Mouse (Mus musculus) frontal cortex, postnatal 25 days (tissue): ENCODE data around the gene Snrpd2.
A peak's percentile ranks its signal among the peaks of the same experiment; 100 is the strongest.

ENCODE experiments used
- DNase-seq, 2 experiments: peaks; one replicate each; pipeline ENCODE4 v3.0.0; 2022; ENCODE audit warnings: low spot score in 2 of 2

The Snrpd2 gene

DNA sequence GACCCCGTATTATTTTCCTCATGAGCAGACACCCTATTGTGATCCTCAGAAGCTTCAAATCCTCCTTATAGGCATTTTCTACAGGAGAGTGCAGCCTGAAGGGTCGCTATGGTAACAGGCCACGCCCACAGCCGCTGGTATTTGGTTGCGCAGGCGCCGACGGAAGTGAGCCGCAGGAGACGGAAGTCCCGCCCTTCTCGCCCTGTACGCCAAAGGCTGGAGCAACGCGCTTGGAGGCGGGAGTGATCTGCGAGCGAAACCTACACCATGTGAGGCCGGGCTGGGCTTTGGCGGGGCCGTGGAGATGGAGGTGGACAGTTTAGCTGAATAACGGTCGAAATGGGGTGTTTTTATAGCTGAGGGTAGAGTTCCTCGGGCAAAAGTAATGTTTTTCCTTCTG lies at the start of gene Snrpd2:
Snrpd2 (plus strand) TSS at position 97 of the 400 bp plus-strand sequence.
- DNase-seq, result peak; percentile 92 to 94

GRCm38 (mm10) chr7:19100290-19100689 lies 49.2 kb upstream of the Snrpd2 start:
- no peak for DNase-seq

GRCm38 (mm10) chr7:19103741-19104140 lies 45.8 kb upstream of the Snrpd2 start:
- no peak for DNase-seq

- DNase-seq, result no peak
These were observed 45.0 kb upstream of the Snrpd2 start for GRCm38 (mm10) chr7:19104486-19104885.

GRCm38 (mm10) chr7:19107436-19107835 lies 42.1 kb upstream of the Snrpd2 start:
- DNase-seq, result no peak

DNA sequence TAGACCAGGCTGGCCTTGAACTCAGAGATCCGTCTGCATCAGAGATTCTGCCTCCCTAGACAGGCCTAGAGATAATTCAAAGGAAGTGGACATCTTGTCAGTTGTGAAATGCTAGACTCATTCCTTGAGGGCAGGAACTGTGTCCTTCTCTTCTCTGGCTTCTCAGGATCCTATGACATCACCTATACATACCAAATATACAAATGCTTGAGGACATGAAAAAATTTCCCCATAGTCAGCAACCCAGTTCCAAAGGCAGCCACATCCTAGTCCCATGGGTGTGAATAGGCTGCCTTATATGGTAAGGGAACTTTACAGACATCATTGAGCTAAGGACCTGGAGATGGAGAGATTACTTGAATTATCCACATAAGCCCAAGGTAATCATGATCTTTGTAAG lies 40.0 kb upstream of the Snrpd2 start:
- no peak for DNase-seq

DNA sequence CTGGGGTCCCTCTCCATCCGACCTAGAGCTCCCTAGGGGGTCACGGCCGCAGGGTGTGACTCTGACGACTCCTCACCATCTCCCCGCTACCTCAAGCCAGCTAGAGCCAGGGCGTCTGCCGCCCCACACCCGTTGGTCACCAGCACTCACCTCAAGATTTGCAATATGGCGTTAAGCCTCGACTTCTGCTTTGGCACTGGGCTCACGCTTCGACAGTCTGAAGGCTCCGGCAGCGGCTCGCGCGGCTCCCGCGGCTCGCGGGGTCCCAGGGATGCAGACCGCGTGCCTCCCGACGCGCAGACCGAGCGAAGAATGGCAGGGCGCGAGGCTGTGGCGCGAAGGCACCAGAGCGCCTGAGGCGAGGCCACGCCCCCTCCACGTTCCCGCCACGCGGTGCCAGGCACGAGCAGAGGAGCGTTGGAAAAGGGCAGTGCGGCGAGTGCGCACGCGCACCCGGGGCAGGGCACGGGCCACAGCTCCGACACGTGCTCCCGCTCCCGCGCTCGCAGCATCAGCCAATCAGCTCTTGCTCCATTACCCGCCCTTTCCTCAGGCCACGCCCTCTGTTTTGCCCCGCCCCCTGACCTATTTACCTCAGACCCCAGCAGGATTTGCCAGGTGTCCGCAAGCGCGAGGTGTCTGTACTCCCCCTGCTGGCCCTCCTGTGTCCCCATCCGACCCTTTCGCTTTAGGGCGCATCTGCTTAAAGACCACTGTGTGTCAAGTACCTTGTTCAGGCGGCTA lies 31.3 kb upstream of the Snrpd2 start, which contains the start of gene Gm4969:
Gm4969 (minus strand) TSS at position 341 of the 744 bp plus-strand sequence.
- peak in 1 of 2 experiments; percentile 35 for DNase-seq

DNA sequence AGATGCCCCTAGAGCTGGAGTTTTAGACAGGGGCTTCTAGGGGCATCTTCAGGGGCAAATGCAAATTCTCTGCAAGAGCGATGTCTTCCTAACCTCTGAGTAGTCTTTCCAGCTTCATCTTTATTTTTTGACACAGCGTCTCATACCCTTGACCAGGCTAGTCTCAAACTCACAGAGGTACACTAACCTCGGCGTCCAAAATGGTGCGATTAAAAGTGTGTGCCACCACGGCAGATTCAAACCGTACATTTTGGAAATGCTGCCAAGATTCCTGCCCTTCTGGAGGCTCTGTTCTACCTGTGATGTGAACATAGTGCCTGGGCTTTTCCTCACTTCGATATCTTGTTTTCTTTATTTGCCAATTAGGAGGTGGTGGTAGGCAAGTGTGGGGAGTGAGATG lies 30.4 kb upstream of the Snrpd2 start:
- no peak for DNase-seq

GRCm38 (mm10) chr7:19119631-19120429 lies 29.7 kb upstream of the Snrpd2 start, which contains the start of gene Fbxo46:
Fbxo46 (plus strand) TSS chr7:19119859.
- DNase-seq, result peak; percentile 74 to 87

GRCm38 (mm10) chr7:19121686-19122085 lies 27.8 kb upstream of the Snrpd2 start:
- DNase-seq, result no peak

- DNase-seq, result no peak
These were observed 24.8 kb upstream of the Snrpd2 start for GRCm38 (mm10) chr7:19124713-19125112.

- DNase-seq, result no peak
These were observed 21.8 kb upstream of the Snrpd2 start for GRCm38 (mm10) chr7:19127744-19128143.

DNA sequence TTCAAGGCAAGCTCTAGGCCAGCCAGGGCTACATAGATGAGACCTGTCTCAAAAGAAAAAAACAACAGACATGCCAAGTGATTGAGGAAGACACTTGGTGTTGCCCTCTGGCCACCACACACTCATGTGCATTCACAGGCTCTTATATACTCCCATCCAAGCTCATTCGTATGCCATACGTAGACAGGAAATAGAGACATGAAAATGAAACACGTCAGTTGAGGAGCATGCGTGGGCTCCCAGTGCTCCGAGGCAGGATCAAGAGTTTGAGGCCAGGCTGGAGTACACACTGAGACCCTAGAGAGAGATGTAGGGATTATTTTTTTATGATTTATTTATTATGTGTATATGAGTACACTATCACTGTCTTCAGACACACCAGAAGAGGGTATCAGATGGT lies 20.1 kb upstream of the Snrpd2 start:
- no peak for DNase-seq

DNA sequence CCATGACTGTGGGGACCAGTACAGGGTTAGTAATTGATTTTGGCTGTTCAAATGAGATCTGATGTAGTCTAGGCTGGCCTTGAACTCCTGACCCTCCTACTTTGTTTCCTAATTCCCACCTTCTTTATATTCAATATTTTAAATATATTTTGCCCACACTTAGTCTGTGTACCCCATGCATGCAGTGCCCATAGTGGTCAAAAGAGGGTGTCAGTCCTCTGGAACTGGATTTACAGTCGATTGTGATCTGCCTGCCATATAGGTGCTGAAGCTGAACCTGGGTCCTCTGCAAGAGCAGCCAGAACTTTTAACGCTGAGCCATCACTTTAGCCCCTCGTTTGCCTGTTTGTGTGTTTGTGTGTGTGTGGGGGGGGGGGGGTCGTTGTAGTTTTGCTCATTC lies 18.9 kb upstream of the Snrpd2 start:
- DNase-seq, result no peak

- peak; percentile 85 to 94 for DNase-seq
These were observed 18.1 kb upstream of the Snrpd2 start for GRCm38 (mm10) chr7:19131324-19131848.

DNA sequence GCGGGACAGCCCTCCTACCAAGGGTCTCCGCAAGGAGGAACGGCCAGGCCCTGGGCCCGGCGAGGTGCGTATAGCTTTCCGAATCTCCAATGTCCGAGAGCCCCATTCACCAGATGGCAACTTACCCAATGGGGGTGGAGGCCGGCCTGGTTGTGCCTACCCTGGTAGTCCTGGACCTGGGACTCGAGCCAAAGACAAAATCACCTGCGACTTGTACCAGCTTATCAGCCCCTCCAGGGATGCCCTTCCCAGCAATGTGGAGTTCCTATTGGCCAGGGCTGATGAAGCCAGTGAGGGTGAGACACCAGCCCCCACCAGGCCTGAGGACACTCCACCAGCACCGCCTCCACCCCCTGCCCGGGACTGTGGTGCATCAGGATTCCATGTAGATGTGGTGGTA lies 13.4 kb upstream of the Snrpd2 start:
- no peak for DNase-seq

GRCm38 (mm10) chr7:19136673-19137334 lies 12.7 kb upstream of the Snrpd2 start:
- DNase-seq, result no peak

- DNase-seq, result no peak
These were observed 12.1 kb upstream of the Snrpd2 start for GRCm38 (mm10) chr7:19137380-19137779.

GRCm38 (mm10) chr7:19146793-19147192 lies 2.7 kb upstream of the Snrpd2 start:
- DNase-seq, result no peak

DNA sequence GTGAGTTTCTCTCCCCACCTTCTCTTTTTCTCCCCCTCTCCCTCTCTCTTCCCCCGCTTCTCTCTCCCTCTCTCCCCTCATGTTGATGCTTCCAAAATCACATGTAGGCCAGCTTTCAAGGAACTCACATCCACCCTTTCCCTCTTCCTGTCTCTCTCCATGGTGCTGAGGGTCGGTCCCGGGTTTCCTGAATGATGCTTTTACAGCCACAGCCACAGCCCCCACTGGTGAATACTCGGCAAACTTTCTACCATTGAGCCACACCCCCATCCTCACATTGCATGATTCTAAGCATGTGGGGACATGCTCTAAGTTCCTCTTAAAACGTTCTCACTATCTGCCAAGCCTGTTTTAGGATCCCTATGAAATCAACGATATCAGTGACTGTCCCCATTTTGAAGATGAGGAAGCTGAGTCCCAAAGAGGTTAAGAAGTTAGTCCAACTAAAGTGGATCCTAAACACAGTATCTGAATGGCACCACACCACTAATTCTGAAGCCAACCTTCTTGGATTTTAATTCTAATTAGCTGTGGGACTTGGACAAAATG lies 2.0 kb upstream of the Snrpd2 start:
- no peak for DNase-seq

GRCm38 (mm10) chr7:19148180-19148874 lies 1.2 kb upstream of the Snrpd2 start:
- DNase-seq, result no peak
